Mouse (Mus musculus) gastrocnemius, adult 2 months (tissue): ENCODE measurements around the gene Mtcp1. TPM values are rescaled to one million over a fixed set of nuclear protein-coding genes. Genes with fewer than 3 reads are reported as not detected.

ENCODE experiments used
- DNase-seq: peaks from one replicate; pipeline ENCODE4 v3.0.0; 2022
- H3K27ac ChIP-seq: fragments of 200-600 bp; 2 replicates; pipeline ENCODE4 v1.8.1; 2022; ENCODE audit warnings: mild to moderate bottlenecking
- H3K4me3 ChIP-seq: fragments of 200-600 bp; 2 replicates; pipeline ENCODE4 v1.8.1; 2022; ENCODE audit warnings: mild to moderate bottlenecking, moderate library complexity
- CTCF ChIP-seq: fragments of 200-600 bp; IDR thresholded peaks from 2 replicates; pipeline ENCODE4 v1.8.1; 2022; ENCODE audit warnings: antibody characterized with exemption, mild to moderate bottlenecking, moderate library complexity
- intact Hi-C: fragments of 180-260 bp; cut with DNase I; formaldehyde crosslinking; loops from one replicate; pipeline ENCODE4 v1.15.1; 2025
- long read RNA-seq, 2 experiments: library from polyadenylated mRNA; stranded (forward); transcript quantifications; one replicate each; pipeline ENCODE4 v2.0.0; 2021
- total RNA-seq, 2 experiments: library from RNA; stranded (reverse); gene quantifications; 2 replicates each; pipeline ENCODE4 v1.2.3; 2021

Gene Mtcp1
- total RNA-seq = 1 to 10 TPM; 3.1 to 3.7 TPM
- long read RNA-seq, experiment 1, partial matches to known transcripts = 0 of 1 reads
- long read RNA-seq, experiment 1, other reads (novel, unspliced or antisense) = 1 of 1 reads
- long read RNA-seq, experiment 2, partial matches to known transcripts = 0 of 2 reads
- long read RNA-seq, experiment 2, other reads (novel, unspliced or antisense) = 1 of 2 reads

GRCm38 (mm10) chrX:75415936-75416785, at the start of gene Mtcp1, which contains the start of the genes Cmc4 and Brcc3:
TSS of gene Mtcp1 (minus strand) at chrX:75416588.
TSS of gene Cmc4 (minus strand) at chrX:75416584.
TSS of gene Brcc3 (plus strand) at chrX:75416628.
- Histone ChIP-seq H3K27ac (peak within 1 kb of the TSS; percentile 90), H3K4me3 (peak within 1 kb of the TSS; percentile 76)
- DNase-seq = peak; percentile 93
- no peak for TF ChIP-seq CTCF
- intact Hi-C loops = loop anchor here (5.0 kb wide), 1 partner anchor 34 kb away; the partner anchor contains the start of genes F8 and Fundc2

- no peak overlapping the region for H3K27ac ChIP-seq
- intact Hi-C loops = no loop called here
- DNase-seq = no peak
- TF ChIP-seq CTCF = no peak
- no peak overlapping the region for H3K4me3 ChIP-seq
These were observed 38.2 kb upstream of the Mtcp1 start for GRCm38 (mm10) chrX:75454597-75454996.

GRCm38 (mm10) chrX:75409711-75410110, 6.7 kb downstream of the Mtcp1 start:
- TF ChIP-seq CTCF = no peak
- no peak for DNase-seq
- intact Hi-C loops = no loop called here
- H3K4me3 ChIP-seq = no peak overlapping the region
- no peak overlapping the region for H3K27ac ChIP-seq

- H3K27ac ChIP-seq = no peak overlapping the region
- intact Hi-C loops = no loop called here
- no peak for TF ChIP-seq CTCF
- H3K4me3 ChIP-seq = no peak overlapping the region
- no peak for DNase-seq
These were observed 13.0 kb downstream of the Mtcp1 start for GRCm38 (mm10) chrX:75403350-75403749.

GRCm38 (mm10) chrX:75402668-75403067, 13.7 kb downstream of the Mtcp1 start:
- no peak overlapping the region for H3K4me3 ChIP-seq
- no peak for DNase-seq
- intact Hi-C loops = no loop called here
- no peak for TF ChIP-seq CTCF
- no peak overlapping the region for H3K27ac ChIP-seq

GRCm38 (mm10) chrX:75399471-75399870, 16.9 kb downstream of the Mtcp1 start:
- TF ChIP-seq CTCF = no peak
- H3K4me3 ChIP-seq = no peak overlapping the region
- intact Hi-C loops = no loop called here
- no peak overlapping the region for H3K27ac ChIP-seq
- no peak for DNase-seq

- Histone ChIP-seq H3K27ac (peak within 1 kb of the TSS; percentile 93), H3K4me3 (peak within 1 kb of the TSS; percentile 82)
- peak; percentile 87 for DNase-seq
- TF ChIP-seq CTCF = no peak
- intact Hi-C loops = loop anchor here (5.0 kb wide), 2 partner anchors 35 to 250 kb away; partner anchors contain the start of genes Brcc3, Cmc4, Mpp1 and Mtcp1
These were observed 34.1 kb downstream of the Mtcp1 start, which contains the start of the genes Fundc2 and F8 for GRCm38 (mm10) chrX:75382195-75382771. TSS of gene Fundc2 (plus strand) at chrX:75382399. TSS of gene F8 (minus strand) at chrX:75382615.

- intact Hi-C loops = loop anchor here (5.0 kb wide), 2 partner anchors 36 to 249 kb away; partner anchors contain the start of genes Brcc3, Cmc4, Mpp1 and Mtcp1
- Histone ChIP-seq H3K27ac (peak overlapping the region; percentile 93), H3K4me3 (peak overlapping the region; percentile 82)
- TF ChIP-seq CTCF = no peak
- no peak for DNase-seq
These were observed 34.7 kb downstream of the Mtcp1 start for GRCm38 (mm10) chrX:75381699-75382098.

- intact Hi-C loops = loop anchor here (5.0 kb wide), 2 partner anchors 36 to 249 kb away; partner anchors contain the start of genes Brcc3, Cmc4, Mpp1 and Mtcp1
- peak overlapping the region; percentile 93; the same call in 1 of the 2 replicates for H3K27ac ChIP-seq
- DNase-seq = no peak
- TF ChIP-seq CTCF = no peak
- no peak overlapping the region for H3K4me3 ChIP-seq
These were observed 35.2 kb downstream of the Mtcp1 start for GRCm38 (mm10) chrX:75381176-75381575.

GRCm38 (mm10) chrX:75376815-75377214, 39.6 kb downstream of the Mtcp1 start:
- DNase-seq = no peak
- no peak overlapping the region for H3K4me3 ChIP-seq
- intact Hi-C loops = no loop called here
- no peak for TF ChIP-seq CTCF
- no peak overlapping the region for H3K27ac ChIP-seq

- DNase-seq = no peak
- no peak for TF ChIP-seq CTCF
- intact Hi-C loops = no loop called here
These were observed 43.5 kb downstream of the Mtcp1 start for GRCm38 (mm10) chrX:75372666-75373425.

GRCm38 (mm10) chrX:75370197-75370596, 46.2 kb downstream of the Mtcp1 start:
- intact Hi-C loops = no loop called here
- no peak for DNase-seq
- no peak for TF ChIP-seq CTCF
- H3K27ac ChIP-seq = no peak overlapping the region
- H3K4me3 ChIP-seq = no peak overlapping the region

More at GRCm38 (mm10) chrX:75372666-75373425, 43.5 kb downstream of the Mtcp1 start:
- Histone ChIP-seq H3K4me3 (no peak overlapping the region), H3K27ac (no peak overlapping the region)

Other genes with a start within 250 kb of the Mtcp1 start
- 100 to 1,000 TPM; 239 to 264 TPM for gene Fundc2, start 34.2 kb downstream of the Mtcp1 start, total RNA-seq
- gene F8, start 34.0 kb downstream of the Mtcp1 start, total RNA-seq = 1 to 10 TPM in 1 of 2 experiments, under 1 TPM in 1; 0.99 to 1.1 TPM
- gene Cmc4, start within 50 bp of the Mtcp1 start, total RNA-seq = 1 to 10 TPM; 9.4 to 9.7 TPM
- 10 to 100 TPM; 19.8 to 23.2 TPM for gene Brcc3, start within 50 bp of the Mtcp1 start, total RNA-seq
- 10 to 100 TPM; 36.9 to 46.6 TPM for gene Vbp1, start 97.7 kb upstream of the Mtcp1 start, total RNA-seq
- under 1 TPM; 0.08 TPM for gene Rab39b, start 161.6 kb upstream of the Mtcp1 start, total RNA-seq